Mouse (Mus musculus): ENCODE measurements around the gene Dmac2. TPM values are rescaled to one million over a fixed set of nuclear protein-coding genes. Genes with fewer than 3 reads are reported as not detected.
A peak's percentile ranks its signal among the peaks of the same experiment; 100 is the strongest.
"Not testable (repeated sequence)": the region's sequence is repeated elsewhere in the genome, so short reads cannot be mapped to it uniquely, and the experiment has no call there.

The Dmac2 gene
- 76.8 and 79.1 TPM in 2 replicates for polyA plus RNA-seq (2012; rRNA removed)

GRCm38 (mm10) chr7:25618865-25619721 lies at the start of gene Dmac2:
Gene Dmac2 (plus strand): TSS chr7:25619414.
- no peak for TF ChIP-seq CTCF (IDR thresholded peaks at IDR 0.05; ENCODE audit: extremely low read depth, insufficient read depth, low read length)
- peak; percentile 78 for TF ChIP-seq POLR2A (IDR thresholded peaks at IDR 0.05; ENCODE audit: extremely low read depth, insufficient read depth, low read length)
- no peak within 1 kb of the TSS for H3K27ac ChIP-seq (ENCODE audit: insufficient read depth, low read length)

GRCm38 (mm10) chr7:25573806-25574205 lies 45.4 kb upstream of the Dmac2 start:
- H3K4me3 ChIP-seq (ENCODE audit: insufficient read depth, low read length); H3K27ac ChIP-seq (ENCODE audit: insufficient read depth, low read length); H3K4me1 ChIP-seq (ENCODE audit: control insufficient read depth, insufficient read depth, low read length): not testable (repeated sequence)

More at GRCm38 (mm10) chr7:25618865-25619721, at the start of gene Dmac2:
- H3K4me3 ChIP-seq (ENCODE audit: insufficient read depth, low read length): peak within 1 kb of the TSS; percentile 55
- no peaks in the 10 kb centered on the region for H3K4me1 ChIP-seq (ENCODE audit: control insufficient read depth, insufficient read depth, low read length)

GRCm38 (mm10) chr7:25575105-25575504 lies 44.1 kb upstream of the Dmac2 start:
- H3K4me1 ChIP-seq (ENCODE audit: control insufficient read depth, insufficient read depth, low read length): no peaks in the 10 kb centered on the region
- no peak for TF ChIP-seq CTCF (IDR thresholded peaks at IDR 0.05; ENCODE audit: extremely low read depth, insufficient read depth, low read length)
- TF ChIP-seq POLR2A (IDR thresholded peaks at IDR 0.05; ENCODE audit: extremely low read depth, insufficient read depth, low read length): no peak
- H3K4me3 ChIP-seq (ENCODE audit: insufficient read depth, low read length): no peak overlapping the region
- H3K27ac ChIP-seq (ENCODE audit: insufficient read depth, low read length): no peak overlapping the region

- no peak overlapping the region for H3K27ac ChIP-seq (ENCODE audit: insufficient read depth, low read length)
- TF ChIP-seq CTCF (IDR thresholded peaks at IDR 0.05; ENCODE audit: extremely low read depth, insufficient read depth, low read length): no peak
- TF ChIP-seq POLR2A (IDR thresholded peaks at IDR 0.05; ENCODE audit: extremely low read depth, insufficient read depth, low read length): no peak
- H3K4me1 ChIP-seq (ENCODE audit: control insufficient read depth, insufficient read depth, low read length): no peaks in the 10 kb centered on the region
- no peak overlapping the region for H3K4me3 ChIP-seq (ENCODE audit: insufficient read depth, low read length)
These were observed 43.3 kb upstream of the Dmac2 start for GRCm38 (mm10) chr7:25575870-25576269.

GRCm38 (mm10) chr7:25576308-25576707 lies 42.9 kb upstream of the Dmac2 start:
- H3K27ac ChIP-seq (ENCODE audit: insufficient read depth, low read length); H3K4me3 ChIP-seq (ENCODE audit: insufficient read depth, low read length); H3K4me1 ChIP-seq (ENCODE audit: control insufficient read depth, insufficient read depth, low read length): not testable (repeated sequence)

GRCm38 (mm10) chr7:25576793-25577437 lies 42.3 kb upstream of the Dmac2 start:
- not testable (repeated sequence) for H3K4me3 ChIP-seq (ENCODE audit: insufficient read depth, low read length); H3K4me1 ChIP-seq (ENCODE audit: control insufficient read depth, insufficient read depth, low read length); H3K27ac ChIP-seq (ENCODE audit: insufficient read depth, low read length)

- no peak overlapping the region for H3K4me3 ChIP-seq (ENCODE audit: insufficient read depth, low read length)
- H3K4me1 ChIP-seq (ENCODE audit: control insufficient read depth, insufficient read depth, low read length): no peaks in the 10 kb centered on the region
- TF ChIP-seq CTCF (IDR thresholded peaks at IDR 0.05; ENCODE audit: extremely low read depth, insufficient read depth, low read length): no peak
- no peak for TF ChIP-seq POLR2A (IDR thresholded peaks at IDR 0.05; ENCODE audit: extremely low read depth, insufficient read depth, low read length)
- no peak overlapping the region for H3K27ac ChIP-seq (ENCODE audit: insufficient read depth, low read length)
These were observed 39.8 kb upstream of the Dmac2 start for GRCm38 (mm10) chr7:25579441-25579840.

GRCm38 (mm10) chr7:25582301-25582810 lies 36.9 kb upstream of the Dmac2 start:
- no peaks in the 10 kb centered on the region for H3K4me1 ChIP-seq (ENCODE audit: control insufficient read depth, insufficient read depth, low read length)
- no peak overlapping the region for H3K27ac ChIP-seq (ENCODE audit: insufficient read depth, low read length)
- TF ChIP-seq POLR2A (IDR thresholded peaks at IDR 0.05; ENCODE audit: extremely low read depth, insufficient read depth, low read length) (no peak), CTCF (IDR thresholded peaks at IDR 0.05; ENCODE audit: extremely low read depth, insufficient read depth, low read length) (no peak)
- H3K4me3 ChIP-seq (ENCODE audit: insufficient read depth, low read length): no peak overlapping the region

GRCm38 (mm10) chr7:25584651-25585050 lies 34.6 kb upstream of the Dmac2 start:
- Histone ChIP-seq H3K4me3 (ENCODE audit: insufficient read depth, low read length) (no peak overlapping the region), H3K4me1 (ENCODE audit: control insufficient read depth, insufficient read depth, low read length) (no peaks in the 10 kb centered on the region), H3K27ac (ENCODE audit: insufficient read depth, low read length) (no peak overlapping the region)
- no peak for TF ChIP-seq CTCF (IDR thresholded peaks at IDR 0.05; ENCODE audit: extremely low read depth, insufficient read depth, low read length)
- no peak for TF ChIP-seq POLR2A (IDR thresholded peaks at IDR 0.05; ENCODE audit: extremely low read depth, insufficient read depth, low read length)
